Mouse (Mus musculus): ENCODE measurements at regions not wholly inside any gene's neighbourhood (a gene's known extent, or its start where the extent isn't known, plus 50 kb on each side); places are given as distances from the start of the nearest gene placed in this dataset.

DNA sequence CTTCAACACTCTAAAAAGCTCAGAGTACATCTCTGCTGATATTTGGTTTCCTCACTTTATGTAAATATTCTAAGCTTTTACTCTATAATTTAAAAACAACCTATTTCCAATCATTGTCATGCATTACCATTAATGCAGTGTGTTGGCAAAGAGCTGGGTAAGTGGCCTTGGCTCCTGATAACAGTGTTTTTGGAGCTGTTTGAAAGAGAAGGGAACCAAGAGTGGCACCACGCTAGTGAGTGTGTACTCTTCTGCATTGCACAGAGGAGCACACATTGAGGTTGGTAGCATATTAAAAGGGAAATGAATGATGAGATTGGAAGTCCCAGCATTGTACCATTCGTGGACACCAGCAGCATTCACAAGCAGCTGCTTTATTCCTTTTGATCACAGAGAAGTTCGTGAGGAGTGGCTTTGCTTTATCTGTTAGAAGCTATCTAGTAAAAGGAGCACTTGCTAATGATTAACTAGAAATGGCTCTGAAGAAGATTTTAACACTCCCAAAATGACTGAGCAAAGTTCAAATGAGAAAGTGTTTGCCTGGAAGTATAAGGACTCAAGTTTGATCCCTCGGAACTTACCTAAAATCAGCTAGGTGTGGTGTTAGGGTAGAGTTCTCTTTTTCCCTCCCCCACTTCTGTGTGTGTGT is 284.3 kb upstream of the Tbl1xr1 start:
- no peaks in the 10 kb centered on the region for H3K27me3 ChIP-seq (ENCODE audit: control insufficient read depth in 1 of 2, insufficient read depth in 2 of 2, low read length in 2 of 2)
- no peak overlapping the region for H3K9ac ChIP-seq (ENCODE audit: control insufficient read depth, low read depth, low read length, poor library complexity, severe bottlenecking)
- TF ChIP-seq POLR2AphosphoS5 (IDR thresholded peaks at IDR 0.05; ENCODE audit: borderline replicate concordance, low read depth, low read length), result no peak
- no peak for TF ChIP-seq SIN3A (IDR thresholded peaks at IDR 0.05; ENCODE audit: low read length)
- no peak for TF ChIP-seq RAD21 (IDR thresholded peaks at IDR 0.05; ENCODE audit: low read depth, low read length)
- no peak for TF ChIP-seq TCF12 (IDR thresholded peaks at IDR 0.05; ENCODE audit: low read depth, low read length)
- no peak for TF ChIP-seq BHLHE40 (IDR thresholded peaks at IDR 0.05; ENCODE audit: borderline replicate concordance, low read depth, low read length)
- TF ChIP-seq MAFK (IDR thresholded peaks at IDR 0.05; ENCODE audit: borderline replicate concordance, low read depth, low read length), result no peak
- no peak for TF ChIP-seq CTCF (IDR thresholded peaks at IDR 0.05 in 2 of 3, conservative IDR thresholded peaks at IDR 0.05 in 1 of 3; ENCODE audit: control insufficient read depth in 1 of 3, insufficient read depth in 1 of 3, low read depth in 2 of 3, low read length in 3 of 3, poor library complexity in 1 of 3, severe bottlenecking in 1 of 3)
- no peak for TF ChIP-seq USF2 (IDR thresholded peaks at IDR 0.05; ENCODE audit: borderline replicate concordance in 1 of 2, insufficient read depth in 1 of 2, low read depth in 1 of 2, low read length in 2 of 2)
- no peak for TF ChIP-seq RCOR1 (IDR thresholded peaks at IDR 0.05; ENCODE audit: low read depth, low read length)
- TF ChIP-seq ETS1 (IDR thresholded peaks at IDR 0.05; ENCODE audit: low read depth, low read length), result no peak
- TF ChIP-seq ZKSCAN1 (IDR thresholded peaks at IDR 0.05; ENCODE audit: low read depth, low read length), result no peak
- no peak for TF ChIP-seq POLR2AphosphoS2 (IDR thresholded peaks at IDR 0.05; ENCODE audit: low read length)
- no peak for TF ChIP-seq ZNF384 (IDR thresholded peaks at IDR 0.05; ENCODE audit: low read depth, low read length)
- TF ChIP-seq MYB (IDR thresholded peaks at IDR 0.05; ENCODE audit: low read depth, low read length), result no peak
- TF ChIP-seq EP300 (IDR thresholded peaks at IDR 0.05; ENCODE audit: low read depth in 1 of 2, low read length in 2 of 2), result no peak
- no peak for TF ChIP-seq CHD2 (IDR thresholded peaks at IDR 0.05; ENCODE audit: low read length)
- TF ChIP-seq MYC (IDR thresholded peaks at IDR 0.05; ENCODE audit: low read depth, low read length), result no peak
- no peak for TF ChIP-seq ZMIZ1 (IDR thresholded peaks at IDR 0.05; ENCODE audit: low read depth, low read length)
- TF ChIP-seq TBP (IDR thresholded peaks at IDR 0.05; ENCODE audit: low read depth, low read length), result no peak
- no peaks in the 10 kb centered on the region for H3K9me3 ChIP-seq (replicated peaks; ENCODE audit: insufficient read depth, low read length)
- no peaks in the 10 kb centered on the region for H3K79me2 ChIP-seq (ENCODE audit: control insufficient read depth, insufficient read depth, low read length, poor library complexity)
- H3K27ac ChIP-seq (ENCODE audit: control insufficient read depth, low read depth, low read length), result no peak overlapping the region
- no peak overlapping the region for H3K4me3 ChIP-seq (ENCODE audit: control insufficient read depth in 1 of 2, insufficient read depth in 1 of 2, low read depth in 2 of 2, low read length in 2 of 2)
- 0 out of 4 replicates have a peak, but pooled peaks cover 0 to 3% of the 10 kb centered on the region in 2 experiments for H3K4me1 ChIP-seq (ENCODE audit: control insufficient read depth in 1 of 2, insufficient read depth in 2 of 2, low read length in 2 of 2)
- peaks cover 0 to 2% of the 10 kb centered on the region in 2 experiments; a peak in 1 of 4 replicates for H3K36me3 ChIP-seq (ENCODE audit: control insufficient read depth in 1 of 2, insufficient read depth in 2 of 2, low read length in 2 of 2)
- no peak for DNase-seq (ENCODE audit: low read depth, low spot score)

DNA sequence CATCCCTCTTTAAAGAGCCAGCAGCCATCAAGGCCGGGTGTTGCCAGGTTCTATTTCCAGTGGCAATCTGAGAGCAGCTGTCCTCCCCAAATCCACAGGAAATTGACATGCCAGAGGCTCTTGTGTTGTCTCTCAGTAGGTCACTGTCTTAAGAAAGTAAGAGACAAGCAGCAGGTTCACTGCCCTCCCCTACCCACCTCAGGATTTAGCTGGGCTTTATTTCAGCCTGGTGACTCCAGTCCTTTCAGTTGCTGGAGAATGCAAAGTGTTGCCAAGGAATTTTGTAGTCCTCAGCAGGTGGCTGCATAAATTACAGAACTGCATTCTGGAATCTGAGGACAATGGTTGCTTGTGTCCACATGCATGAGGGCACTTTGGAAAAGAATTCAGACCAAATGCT is 278.3 kb upstream of the Tbl1xr1 start:
- no peaks in the 10 kb centered on the region for H3K4me1 ChIP-seq (ENCODE audit: control insufficient read depth in 1 of 2, insufficient read depth in 2 of 2, low read length in 2 of 2)
- no peak overlapping the region for H3K9ac ChIP-seq (ENCODE audit: control insufficient read depth, low read depth, low read length, poor library complexity, severe bottlenecking)
- no peaks in the 10 kb centered on the region for H3K9me3 ChIP-seq (replicated peaks; ENCODE audit: insufficient read depth, low read length)
- no peak for TF ChIP-seq MXI1 (IDR thresholded peaks at IDR 0.05; ENCODE audit: low read depth, low read length)
- TF ChIP-seq JUND (IDR thresholded peaks at IDR 0.05; ENCODE audit: low read depth, low read length), result no peak
- TF ChIP-seq ZC3H11A (IDR thresholded peaks at IDR 0.05; ENCODE audit: low read depth, low read length), result no peak
- TF ChIP-seq MAZ (IDR thresholded peaks at IDR 0.05; ENCODE audit: low read depth, low read length), result no peak
- TF ChIP-seq HCFC1 (IDR thresholded peaks at IDR 0.05; ENCODE audit: low read depth, low read length), result no peak
- no peak for TF ChIP-seq GATA1 (IDR thresholded peaks at IDR 0.05; ENCODE audit: low read depth, low read length)
- TF ChIP-seq ELF1 (IDR thresholded peaks at IDR 0.05; ENCODE audit: low read depth, low read length), result no peak
- TF ChIP-seq USF2 (IDR thresholded peaks at IDR 0.05; ENCODE audit: borderline replicate concordance in 1 of 2, insufficient read depth in 1 of 2, low read depth in 1 of 2, low read length in 2 of 2), result no peak
- no peak for TF ChIP-seq MAFK (IDR thresholded peaks at IDR 0.05; ENCODE audit: borderline replicate concordance, low read depth, low read length)
- no peak for TF ChIP-seq POLR2AphosphoS2 (IDR thresholded peaks at IDR 0.05; ENCODE audit: low read length)
- TF ChIP-seq CHD2 (IDR thresholded peaks at IDR 0.05; ENCODE audit: low read length), result no peak
- no peak for TF ChIP-seq NRF1 (IDR thresholded peaks at IDR 0.05; ENCODE audit: insufficient read depth, low read depth, low read length, poor library complexity, severe bottlenecking)
- TF ChIP-seq MYB (IDR thresholded peaks at IDR 0.05; ENCODE audit: low read depth, low read length), result no peak
- no peak for TF ChIP-seq USF1 (IDR thresholded peaks at IDR 0.05; ENCODE audit: low read depth, low read length)
- no peak for TF ChIP-seq SMC3 (IDR thresholded peaks at IDR 0.05; ENCODE audit: low read depth, low read length)
- TF ChIP-seq E2F4 (IDR thresholded peaks at IDR 0.05; ENCODE audit: borderline replicate concordance, low read depth, low read length), result no peak
- no peak overlapping the region for H3K4me3 ChIP-seq (ENCODE audit: control insufficient read depth in 1 of 2, insufficient read depth in 1 of 2, low read depth in 2 of 2, low read length in 2 of 2)
- no peak overlapping the region for H3K27ac ChIP-seq (ENCODE audit: control insufficient read depth, low read depth, low read length)
- no peaks in the 10 kb centered on the region for H3K27me3 ChIP-seq (ENCODE audit: control insufficient read depth in 1 of 2, insufficient read depth in 2 of 2, low read length in 2 of 2)
- DNase-seq (ENCODE audit: low read depth, low spot score), result no peak
- peaks cover 0 to 2% of the 10 kb centered on the region in 2 experiments; a peak in 1 of 4 replicates for H3K36me3 ChIP-seq (ENCODE audit: control insufficient read depth in 1 of 2, insufficient read depth in 2 of 2, low read length in 2 of 2)
- no peaks in the 10 kb centered on the region for H3K79me2 ChIP-seq (ENCODE audit: control insufficient read depth, insufficient read depth, low read length, poor library complexity)

All from MEL (cell line).